Mouse (Mus musculus): ENCODE measurements at regions not wholly inside any gene's neighbourhood (a gene's known extent, or its start where the extent isn't known, plus 50 kb on each side); places are given as distances from the start of the nearest gene placed in this dataset.
"Not testable (repeated sequence)": the region's sequence is repeated elsewhere in the genome, so short reads cannot be mapped to it uniquely, and the experiment has no call there.

DNA sequence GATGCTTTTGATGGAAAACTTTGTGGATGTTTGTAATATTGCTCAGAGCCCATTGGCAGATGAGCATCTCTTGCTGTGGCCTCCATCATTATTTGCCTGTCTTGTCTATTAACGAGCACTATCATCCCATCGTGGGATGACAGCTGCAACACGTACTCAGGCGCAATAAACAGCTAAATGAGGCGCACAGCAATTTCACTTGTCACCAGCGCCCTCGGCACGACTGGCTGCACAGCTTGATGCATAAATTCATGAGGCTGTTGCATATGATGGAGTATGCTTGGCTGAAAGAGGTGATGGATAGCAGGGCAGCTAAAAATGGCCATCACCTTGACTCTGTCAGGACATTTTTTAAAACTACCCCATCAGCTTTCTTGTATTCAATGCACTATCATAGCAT lies 853.1 kb upstream of the Pou3f2 start:
- peak; percentile 34 to 56 for DNase-seq

GRCm38 (mm10) chr4:23338481-23338880 lies 850.3 kb upstream of the Pou3f2 start:
- DNase-seq = no peak

GRCm38 (mm10) chr4:23300617-23301016 lies 812.5 kb upstream of the Pou3f2 start:
- no peak for DNase-seq

DNA sequence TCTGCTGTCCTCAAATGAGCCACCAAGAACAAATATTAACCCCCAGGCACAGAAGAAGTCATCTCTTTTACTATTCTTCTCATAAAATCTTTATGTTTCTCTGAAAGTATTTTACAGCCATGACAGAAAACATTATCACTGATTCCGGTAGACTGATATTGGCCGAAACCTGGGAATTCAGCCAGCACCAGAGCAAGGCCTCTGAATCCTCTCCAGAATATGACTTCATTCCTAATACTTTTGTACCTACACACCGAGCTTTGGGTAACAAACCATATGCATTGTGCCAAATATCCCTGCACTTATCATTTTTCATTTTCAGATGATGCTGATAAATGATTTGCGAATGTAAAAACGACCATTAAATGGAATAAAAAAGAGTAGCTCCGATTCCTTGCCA lies 791.9 kb upstream of the Pou3f2 start:
- DNase-seq = peak; percentile 31 to 57

DNA sequence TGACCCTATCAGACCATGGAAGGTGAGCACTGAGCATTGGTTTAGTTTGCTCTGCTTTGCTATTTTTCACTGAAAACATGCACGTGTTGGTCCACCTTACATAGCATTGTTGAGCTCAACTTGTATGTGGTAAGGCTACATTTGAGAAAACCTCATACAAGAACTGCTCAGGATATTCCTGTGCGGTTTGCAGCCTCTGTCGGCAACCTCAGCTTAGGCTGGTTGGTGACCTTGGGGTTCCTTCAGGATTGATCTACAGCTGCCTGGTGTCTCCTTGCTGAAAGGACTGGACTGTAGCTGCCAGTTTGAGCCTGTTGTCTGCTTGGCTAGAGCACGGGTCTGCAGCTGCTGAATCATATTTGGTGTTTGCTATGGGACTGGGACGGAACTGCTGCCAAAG lies 787.0 kb upstream of the Pou3f2 start:
- no peak for DNase-seq

GRCm38 (mm10) chr4:23271947-23272346 lies 783.8 kb upstream of the Pou3f2 start:
- no peak for DNase-seq

DNA sequence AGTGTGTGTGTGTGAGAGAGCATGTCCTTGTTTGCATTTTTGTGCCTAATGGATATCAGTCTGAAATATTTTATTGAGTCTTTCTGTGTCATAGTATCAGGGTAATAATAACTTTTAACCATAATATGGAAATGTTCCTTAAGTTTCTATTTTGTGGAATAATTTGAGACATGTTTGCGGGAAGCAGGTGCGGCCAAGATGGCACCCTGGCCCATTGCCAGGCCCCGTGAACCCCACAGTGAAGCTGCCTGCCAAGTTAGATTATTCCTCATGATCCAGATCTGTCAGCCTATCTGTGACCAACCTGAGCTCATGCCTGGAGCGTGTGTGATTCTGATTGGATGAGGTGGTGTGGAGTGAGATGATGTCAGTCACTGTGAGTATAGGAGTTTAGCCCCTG lies 772.2 kb upstream of the Pou3f2 start:
- DNase-seq = peak; percentile 68 to 75

DNA sequence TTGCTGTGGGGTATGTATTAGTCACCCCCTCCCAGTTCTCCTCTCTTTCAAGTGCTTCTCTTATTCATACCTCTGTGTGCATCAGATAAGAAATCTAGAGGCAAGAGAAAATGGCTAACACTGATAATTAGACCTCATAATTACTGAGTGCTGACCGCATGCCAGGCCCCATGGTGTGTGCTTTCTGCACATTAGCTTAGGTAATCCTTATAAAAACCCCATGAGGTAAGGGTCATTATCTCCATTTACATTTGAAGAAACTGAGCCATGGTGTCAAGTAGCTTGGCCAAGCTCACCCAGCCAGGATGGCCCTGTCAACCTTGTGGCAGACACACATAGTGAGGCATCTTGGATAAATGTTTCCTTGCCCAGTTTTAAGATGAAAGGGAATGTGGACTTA lies 746.8 kb upstream of the Pou3f2 start:
- DNase-seq = peak; percentile 3 to 26

DNA sequence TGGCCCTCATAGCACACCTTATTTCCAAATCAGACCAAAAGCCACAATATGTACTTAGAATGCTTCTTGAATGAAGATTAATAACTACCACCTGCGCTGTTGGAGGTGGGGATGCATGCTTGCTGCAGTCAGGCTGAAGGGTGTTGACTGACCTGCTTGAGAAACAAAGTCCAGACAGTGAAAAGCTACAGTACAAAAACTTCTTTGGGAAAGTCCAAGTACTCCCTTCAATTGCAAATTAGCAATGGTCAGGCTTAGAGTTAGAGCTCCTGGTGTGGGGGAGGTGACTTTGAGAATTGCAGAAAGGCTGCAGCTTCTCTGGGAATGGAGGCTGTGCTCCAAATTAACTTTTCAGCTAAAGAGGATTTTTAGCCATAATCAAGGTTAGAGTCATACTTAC lies 706.6 kb upstream of the Pou3f2 start:
- not testable (repeated sequence) for DNase-seq

DNA sequence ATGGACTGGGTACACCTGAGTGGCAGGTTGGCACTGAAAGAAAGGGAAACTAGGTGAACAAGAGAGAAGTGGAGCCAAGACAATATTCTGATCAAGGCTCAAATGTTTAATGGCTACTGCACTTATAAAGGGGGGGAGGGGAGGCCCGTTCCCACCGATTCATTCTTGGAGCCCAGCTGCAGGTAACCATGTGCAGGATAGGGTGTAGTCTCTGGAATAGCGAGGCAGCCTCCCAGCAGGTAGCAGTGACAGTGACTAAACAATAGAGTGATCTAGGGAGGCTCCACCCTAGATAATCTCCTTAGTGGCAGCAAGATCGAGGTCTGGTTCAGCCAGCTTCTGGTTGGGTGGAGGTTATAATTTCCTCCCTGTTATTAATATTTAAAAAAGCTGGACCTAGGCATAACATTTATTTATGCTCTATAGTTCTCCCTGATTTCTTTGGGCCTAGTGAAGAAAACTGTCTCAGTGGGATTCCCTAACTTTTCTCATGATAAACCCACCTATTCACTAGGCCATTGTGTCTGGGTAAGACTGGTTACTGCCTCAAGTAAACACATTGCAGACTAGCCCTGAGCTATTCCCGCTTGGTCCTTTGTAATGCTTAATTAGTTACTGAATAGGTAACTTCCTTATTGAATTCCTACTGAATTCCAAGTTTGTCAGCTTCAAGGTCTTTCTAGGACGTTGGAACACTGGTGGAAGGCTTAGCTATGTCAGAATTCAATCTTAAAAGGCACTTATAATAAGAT lies 705.4 kb upstream of the Pou3f2 start:
- DNase-seq = no peak

- DNase-seq = no peak
These were observed 685.6 kb upstream of the Pou3f2 start for GRCm38 (mm10) chr4:23173811-23174210.

GRCm38 (mm10) chr4:23173330-23173729 lies 685.2 kb upstream of the Pou3f2 start:
- DNase-seq = no peak

- no peak for DNase-seq
These were observed 660.1 kb upstream of the Pou3f2 start for GRCm38 (mm10) chr4:23148097-23148849.

DNA sequence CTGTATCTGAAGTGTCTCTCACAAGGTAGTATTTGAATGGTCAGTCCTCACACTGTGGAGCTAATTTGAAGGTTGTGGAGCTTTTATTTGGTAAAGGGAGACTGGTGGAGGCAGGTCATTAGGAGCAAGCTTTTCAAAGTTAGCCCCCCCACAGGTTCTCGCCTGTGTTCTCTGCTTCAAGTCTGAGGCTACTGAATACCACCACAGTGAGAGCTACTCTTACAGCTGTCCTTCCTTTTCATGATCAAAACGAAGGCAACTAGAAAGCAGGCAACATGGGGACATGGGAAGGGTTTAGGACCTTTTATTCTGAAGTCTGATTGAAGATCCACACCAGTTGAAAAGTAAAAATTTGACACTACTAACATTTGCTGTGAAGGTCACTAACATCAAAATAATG lies 645.2 kb upstream of the Pou3f2 start:
- no peak for DNase-seq

DNA sequence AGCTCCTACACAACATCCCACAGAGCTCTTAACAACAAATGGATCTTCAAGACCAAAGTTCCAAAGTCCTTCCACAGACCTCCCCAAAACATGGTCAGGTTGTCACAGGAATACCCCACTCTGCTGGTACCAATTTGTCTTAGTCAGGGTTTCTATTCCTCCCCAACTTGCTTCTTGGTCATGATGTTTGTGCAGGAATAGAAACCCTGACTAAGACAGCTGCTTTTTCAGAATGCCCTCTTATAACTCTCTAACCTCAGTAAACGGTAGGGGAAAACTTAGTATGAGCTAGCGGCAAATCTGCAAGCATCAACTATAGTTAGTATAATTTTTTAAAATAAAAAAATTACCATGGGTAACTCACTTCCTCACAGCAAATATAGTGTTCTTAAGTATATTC lies 613.3 kb upstream of the Pou3f2 start:
- DNase-seq = not testable (repeated sequence)

- DNase-seq = no peak
These were observed 591.4 kb upstream of the Pou3f2 start for GRCm38 (mm10) chr4:23079521-23079920.

DNA sequence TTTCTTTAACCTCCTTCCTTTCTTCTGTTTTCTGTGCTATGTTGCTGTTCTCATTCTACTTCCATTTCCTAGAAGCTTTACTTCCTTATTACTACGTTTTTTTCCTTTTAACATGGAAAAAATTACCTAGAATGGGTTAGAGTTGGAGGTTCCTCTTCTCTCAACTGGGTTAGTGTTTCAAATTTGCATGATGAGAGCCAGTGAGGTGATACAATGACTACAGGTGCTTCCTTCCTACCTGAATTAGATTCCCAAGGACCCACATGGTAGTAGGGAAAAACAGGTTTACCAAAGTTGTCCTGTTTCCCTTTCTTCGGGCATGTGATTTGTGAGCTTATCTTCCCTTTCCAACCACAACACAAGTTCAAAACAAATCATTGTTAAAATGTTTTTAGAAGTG lies 589.4 kb upstream of the Pou3f2 start:
- DNase-seq = no peak

GRCm38 (mm10) chr4:23050701-23051317 lies 562.6 kb upstream of the Pou3f2 start:
- DNase-seq = no peak

DNA sequence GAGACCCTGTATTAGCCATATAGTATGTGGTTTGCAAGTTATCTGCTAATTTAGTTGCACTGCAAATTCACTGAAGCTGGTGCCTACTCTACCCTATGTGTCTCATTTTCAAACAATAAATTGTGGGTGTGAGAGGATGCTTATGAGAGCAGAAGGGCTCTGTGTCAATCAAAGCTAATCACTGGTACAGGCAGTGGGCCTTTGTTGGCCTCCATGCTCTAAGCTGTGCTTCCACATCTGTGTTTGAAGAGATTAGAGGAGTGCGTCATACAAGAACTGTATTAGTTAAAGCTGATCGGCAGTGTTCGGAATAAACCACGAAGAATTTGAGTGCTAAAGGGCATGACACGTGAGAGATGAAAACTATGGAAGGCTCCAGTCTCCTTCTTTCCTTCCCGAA lies 549.6 kb upstream of the Pou3f2 start:
- DNase-seq = no peak

DNA sequence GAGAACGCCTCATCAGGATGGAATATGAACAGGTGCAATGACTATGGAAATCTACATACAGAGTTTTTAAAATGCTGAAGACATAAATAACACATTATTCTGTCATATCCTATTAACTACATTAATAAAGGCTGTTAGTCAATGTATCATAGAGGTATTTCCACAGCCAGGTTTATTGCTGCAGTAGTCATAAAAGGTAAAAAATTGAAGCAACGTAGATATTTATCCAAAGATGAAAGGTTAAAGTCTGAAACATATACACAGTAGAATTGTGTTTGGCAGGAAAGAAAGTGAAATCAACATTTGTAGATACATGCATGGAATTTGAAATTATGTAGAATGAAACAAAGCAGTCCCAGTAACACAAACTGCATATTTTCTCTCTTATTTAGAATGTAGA lies 543.1 kb upstream of the Pou3f2 start:
- DNase-seq = no peak

DNA sequence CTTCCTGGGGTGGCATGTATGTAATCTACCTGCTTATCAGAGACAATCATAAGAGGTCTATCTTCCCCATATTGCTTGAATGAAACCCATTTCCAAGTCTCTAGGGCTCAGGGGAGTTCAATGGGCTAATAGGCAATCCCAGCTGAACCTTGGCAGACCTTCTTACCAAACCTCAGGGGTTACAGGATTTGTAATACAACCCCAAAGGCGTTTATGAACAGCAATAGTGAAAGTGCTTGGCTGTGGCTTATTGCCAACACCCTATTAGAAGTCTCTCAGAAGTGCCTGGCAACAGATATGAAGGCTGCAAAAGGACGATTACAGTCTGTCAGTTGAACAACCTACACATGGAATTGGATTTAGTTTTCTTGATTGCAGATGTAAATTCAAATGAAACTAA lies 534.0 kb upstream of the Pou3f2 start:
- DNase-seq = peak; percentile 8 to 9

- DNase-seq = no peak
These were observed 522.2 kb upstream of the Pou3f2 start for GRCm38 (mm10) chr4:23010346-23010745.

DNA sequence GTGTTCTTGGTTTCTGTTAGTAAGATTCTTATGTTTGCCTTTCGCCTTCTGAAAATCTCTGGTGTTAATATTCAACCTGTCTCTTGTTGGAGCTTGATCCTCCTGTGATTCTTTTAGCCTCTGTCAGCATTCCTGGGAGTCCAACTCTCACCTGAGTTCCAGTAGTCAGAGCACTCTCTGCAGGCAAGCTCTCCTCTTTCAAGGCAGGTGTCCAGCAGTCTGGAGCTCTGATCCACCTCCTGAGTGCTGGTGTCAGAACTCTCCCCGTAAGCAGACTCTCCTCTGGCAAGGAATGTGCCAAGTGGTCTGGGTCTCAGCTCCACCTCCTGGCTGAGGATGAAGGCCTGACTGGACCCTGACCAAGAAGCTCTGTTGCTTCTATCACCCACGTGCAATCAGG lies 521.0 kb upstream of the Pou3f2 start:
- not testable (repeated sequence) for DNase-seq

DNA sequence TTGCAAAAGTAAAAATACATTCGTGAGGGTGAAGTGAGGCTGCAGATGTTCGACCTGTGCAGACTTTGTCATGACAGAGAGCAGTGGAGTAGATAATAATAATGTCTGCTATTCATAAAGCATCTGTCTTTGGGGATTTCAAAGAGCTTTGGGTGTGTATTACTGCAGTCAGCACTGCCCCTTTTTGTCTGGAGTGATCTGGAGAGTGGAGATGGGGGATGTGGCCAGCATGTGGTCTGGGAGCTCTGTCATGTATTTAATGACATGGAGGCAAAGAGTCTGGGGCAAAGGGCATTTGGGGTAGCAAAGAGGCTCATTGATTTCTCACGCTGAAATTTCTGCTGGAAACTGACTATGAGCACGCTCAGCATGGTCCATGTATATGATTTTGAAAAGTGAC lies 510.8 kb upstream of the Pou3f2 start:
- no peak for DNase-seq

Data from cerebellum, postnatal 10 days (tissue).